Mouse (Mus musculus) CD4-positive, CD25-positive, alpha-beta regulatory T cell, adult 2 months (primary cell): ENCODE results near the gene Cnnm1.

Experiments used
- DNase-seq: peaks from one replicate; pipeline ENCODE4 v3.0.0-alpha.2; 2012; ENCODE audit warnings: low read depth, low spot score

Cnnm1 gene

GRCm38 (mm10) chr19:43510436-43511220 lies 70.4 kb downstream of the Cnnm1 start:
- no peak for DNase-seq

GRCm38 (mm10) chr19:43511621-43512620 lies 71.7 kb downstream of the Cnnm1 start:
- no peak for DNase-seq

GRCm38 (mm10) chr19:43513874-43514273 lies 73.6 kb downstream of the Cnnm1 start:
- no peak for DNase-seq

- no peak for DNase-seq
Measured at GRCm38 (mm10) chr19:43515668-43516396, 75.6 kb downstream of the Cnnm1 start.

- DNase-seq, result no peak
Measured at GRCm38 (mm10) chr19:43516397-43517035, 76.3 kb downstream of the Cnnm1 start.

- no peak for DNase-seq
Measured at GRCm38 (mm10) chr19:43517320-43517719, 77.1 kb downstream of the Cnnm1 start.

GRCm38 (mm10) chr19:43517808-43518207 lies 77.6 kb downstream of the Cnnm1 start:
- no peak for DNase-seq

- no peak for DNase-seq
Measured at GRCm38 (mm10) chr19:43518261-43518660, 78.0 kb downstream of the Cnnm1 start.

- no peak for DNase-seq
Measured at GRCm38 (mm10) chr19:43519226-43519625, 79.0 kb downstream of the Cnnm1 start.

GRCm38 (mm10) chr19:43520402-43520801 lies 80.2 kb downstream of the Cnnm1 start:
- peak; percentile 56 for DNase-seq

- DNase-seq, result no peak
Measured at GRCm38 (mm10) chr19:43521362-43521761, 81.1 kb downstream of the Cnnm1 start.

GRCm38 (mm10) chr19:43521996-43522395 lies 81.8 kb downstream of the Cnnm1 start:
- DNase-seq, result peak; percentile 45

- peak; percentile 78 for DNase-seq
Measured at GRCm38 (mm10) chr19:43523551-43523950, 83.3 kb downstream of the Cnnm1 start.

GRCm38 (mm10) chr19:43524187-43525103 lies 84.2 kb downstream of the Cnnm1 start, which contains the start of gene Got1:
Gene Got1, minus strand, starts transcription at chr19:43524605.
- peak; percentile 97 for DNase-seq

GRCm38 (mm10) chr19:43525104-43525482 lies 84.9 kb downstream of the Cnnm1 start:
- peak; percentile 68 for DNase-seq

GRCm38 (mm10) chr19:43525566-43525965 lies 85.3 kb downstream of the Cnnm1 start:
- DNase-seq, result no peak

- DNase-seq, result no peak
Measured at GRCm38 (mm10) chr19:43526025-43526424, 85.8 kb downstream of the Cnnm1 start.

GRCm38 (mm10) chr19:43527131-43527530 lies 86.9 kb downstream of the Cnnm1 start:
- DNase-seq, result peak; percentile 36

GRCm38 (mm10) chr19:43528056-43528587 lies 87.9 kb downstream of the Cnnm1 start:
- DNase-seq, result no peak
